Mouse (Mus musculus): ENCODE data around the gene Tmem117.

Tmem117 gene

GRCm38 (mm10) chr15:94648430-94648829 lies 19.4 kb downstream of the Tmem117 start:
- in situ Hi-C loops (cut with MboI, MseI) = no loop called here

- in situ Hi-C loops (cut with MboI, MseI) = no loop called here
Measured at GRCm38 (mm10) chr15:94649071-94649765, 20.2 kb downstream of the Tmem117 start.

GRCm38 (mm10) chr15:94649766-94650120 lies 20.7 kb downstream of the Tmem117 start:
- in situ Hi-C loops (cut with MboI, MseI) = no loop called here

GRCm38 (mm10) chr15:94651350-94651749 lies 22.3 kb downstream of the Tmem117 start:
- in situ Hi-C loops (cut with MboI, MseI) = no loop called here

GRCm38 (mm10) chr15:94651969-94652842 lies 23.2 kb downstream of the Tmem117 start:
- in situ Hi-C loops (cut with MboI, MseI) = no loop called here

GRCm38 (mm10) chr15:94652843-94653206 lies 23.8 kb downstream of the Tmem117 start:
- in situ Hi-C loops (cut with MboI, MseI) = no loop called here

GRCm38 (mm10) chr15:94655811-94656323 lies 26.8 kb downstream of the Tmem117 start:
- in situ Hi-C loops (cut with MboI, MseI) = no loop called here

- in situ Hi-C loops (cut with MboI, MseI) = no loop called here
Measured at GRCm38 (mm10) chr15:94657882-94658281, 28.9 kb downstream of the Tmem117 start.

- in situ Hi-C loops (cut with MboI, MseI) = no loop called here
Measured at GRCm38 (mm10) chr15:94658392-94659111, 29.5 kb downstream of the Tmem117 start.

GRCm38 (mm10) chr15:94659112-94659437 lies 30.0 kb downstream of the Tmem117 start:
- in situ Hi-C loops (cut with MboI, MseI) = no loop called here

- in situ Hi-C loops (cut with MboI, MseI) = loop anchor here (5.0 kb wide), 1 partner anchor 104 kb away; no protein-coding TSS in a partner anchor
Measured at GRCm38 (mm10) chr15:94660913-94661312, 31.9 kb downstream of the Tmem117 start.

- in situ Hi-C loops (cut with MboI, MseI) = loop anchor here (5.0 kb wide), 1 partner anchor 104 kb away; no protein-coding TSS in a partner anchor
Measured at GRCm38 (mm10) chr15:94661398-94661797, 32.4 kb downstream of the Tmem117 start.

GRCm38 (mm10) chr15:94664612-94665011 lies 35.6 kb downstream of the Tmem117 start:
- in situ Hi-C loops (cut with MboI, MseI) = loop anchor here (5.0 kb wide), 1 partner anchor 107 kb away; no protein-coding TSS in a partner anchor

- in situ Hi-C loops (cut with MboI, MseI) = no loop called here
Measured at GRCm38 (mm10) chr15:94681135-94681534, 52.1 kb downstream of the Tmem117 start.

GRCm38 (mm10) chr15:94684269-94684668 lies 55.2 kb downstream of the Tmem117 start:
- in situ Hi-C loops (cut with MboI, MseI) = no loop called here

- in situ Hi-C loops (cut with MboI, MseI) = no loop called here
Measured at GRCm38 (mm10) chr15:94687176-94687575, 58.1 kb downstream of the Tmem117 start.

GRCm38 (mm10) chr15:94687629-94688028 lies 58.6 kb downstream of the Tmem117 start:
- in situ Hi-C loops (cut with MboI, MseI) = no loop called here

- in situ Hi-C loops (cut with MboI, MseI) = no loop called here
Measured at GRCm38 (mm10) chr15:94689195-94689883, 60.3 kb downstream of the Tmem117 start.

- in situ Hi-C loops (cut with MboI, MseI) = no loop called here
Measured at GRCm38 (mm10) chr15:94689884-94690231, 60.8 kb downstream of the Tmem117 start.

- in situ Hi-C loops (cut with MboI, MseI) = no loop called here
Measured at GRCm38 (mm10) chr15:94722759-94723158, 93.7 kb downstream of the Tmem117 start.

- in situ Hi-C loops (cut with MboI, MseI) = loop anchor here (5.0 kb wide), 1 partner anchor 50 kb away; no protein-coding TSS in a partner anchor
Measured at GRCm38 (mm10) chr15:94732104-94732503, 103.1 kb downstream of the Tmem117 start.
